Mouse (Mus musculus) midbrain, embryonic 16.5 days (tissue): ENCODE results near the gene 4930442H23Rik. TPM values are rescaled to one million over a fixed set of nuclear protein-coding genes. Genes with fewer than 3 reads are reported as not detected.
A peak's percentile ranks its signal among the peaks of the same experiment; 100 is the strongest.
"Not testable (repeated sequence)": the region's sequence is repeated elsewhere in the genome, so short reads cannot be mapped to it uniquely, and the experiment has no call there.

Experiments
- ATAC-seq: fragments of 200-750 bp; cut with Nextera tagmentation; 2 replicates; pipeline ENCODE4 v1.8.0; 2017; ENCODE audit warnings: moderate TSS enrichment
- H3K27ac ChIP-seq: fragments of 300-500 bp; sonication (generic); 2 replicates; pipeline ENCODE4 v1.5.1; 2014; ENCODE audit warnings: mild to moderate bottlenecking, low read length, mixed read lengths
- H3K27me3 ChIP-seq: fragments of 300-500 bp; sonication (generic); 2 replicates; pipeline ENCODE4 v1.6.1; 2014; ENCODE audit warnings: low read depth, low read length, mixed read lengths; ENCODE audit not compliant: control insufficient read depth, insufficient read depth
- H3K36me3 ChIP-seq: fragments of 300-500 bp; sonication (generic); 2 replicates; pipeline ENCODE4 v1.6.1; 2014; ENCODE audit warnings: mild to moderate bottlenecking, low read length, moderate library complexity, mixed read lengths; ENCODE audit not compliant: control insufficient read depth, insufficient read depth
- H3K4me1 ChIP-seq: fragments of 300-500 bp; sonication (generic); 2 replicates; pipeline ENCODE4 v1.6.1; 2014; ENCODE audit warnings: mild to moderate bottlenecking, low read length, mixed read lengths; ENCODE audit not compliant: control insufficient read depth, insufficient read depth
- H3K4me2 ChIP-seq: fragments of 300-500 bp; sonication (generic); 2 replicates; pipeline ENCODE4 v1.6.1; 2014; ENCODE audit warnings: mild to moderate bottlenecking, low read length, mixed read lengths
- H3K4me3 ChIP-seq: fragments of 300-500 bp; sonication (generic); 2 replicates; pipeline ENCODE4 v1.5.1; 2014; ENCODE audit warnings: low read depth, mild to moderate bottlenecking, low read length, moderate library complexity, mixed read lengths
- H3K9ac ChIP-seq: fragments of 300-500 bp; sonication (generic); 2 replicates; pipeline ENCODE4 v1.6.1; 2014; ENCODE audit warnings: low read depth, low read length, mixed read lengths
- H3K9me3 ChIP-seq: fragments of 300-500 bp; sonication (generic); replicated peaks from 2 replicates; pipeline ENCODE4 v1.6.1; 2014; ENCODE audit warnings: mild to moderate bottlenecking, low read length, mixed read lengths; ENCODE audit not compliant: control insufficient read depth, poor library complexity, severe bottlenecking
- WGBS: fragments of 180-500 bp; shearing (Covaris S2); extraction: QIAGEN DNeasy Blood & Tissue Kit; methylation state at CpG from one replicate; pipeline ENCODE4 v1.1.7; 2014; 5-methylcytosine and 5-hydroxymethylcytosine counted together
- polyA plus RNA-seq: library from polyadenylated mRNA; unstranded; fragments of >200 nt; fragmentation: Nextera tagmentation; extraction: Ambion mirVana; gene quantifications from 2 replicates; pipeline ENCODE4 v1.2.1, GENCODE M21; 2015

Gene 4930442H23Rik
- polyA plus RNA-seq, result not detected in 2 replicates

DNA sequence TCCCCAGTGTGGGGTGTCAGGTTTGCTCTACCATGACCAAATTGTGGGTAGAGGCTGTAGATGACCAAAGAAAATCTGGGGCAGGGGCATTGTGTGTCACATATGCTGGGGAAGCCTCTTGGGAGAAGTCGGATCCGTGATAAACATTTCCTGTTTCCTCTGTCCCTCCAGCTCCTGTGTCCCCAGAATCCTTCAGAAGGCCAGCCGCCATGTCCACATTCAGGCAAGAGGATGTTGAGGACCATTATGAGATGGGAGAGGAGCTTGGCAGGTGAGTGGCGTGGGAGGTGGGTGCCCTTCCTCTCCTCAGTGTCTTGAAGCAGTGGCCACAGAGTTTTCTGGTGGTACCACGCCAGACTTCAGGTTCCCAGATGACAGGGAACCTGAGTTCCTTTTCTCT is at the start of gene 4930442H23Rik:
4930442H23Rik (minus strand) TSS at position 45 of the 400 bp plus-strand sequence.
- Histone ChIP-seq H3K27ac (peak within 1 kb of the TSS; percentile 88), H3K4me3 (peak within 1 kb of the TSS; percentile 51), H3K27me3 (no peaks in the 10 kb centered on the region), H3K4me2 (peak within 1 kb of the TSS; percentile 64), H3K36me3 (peaks cover 41% of the 10 kb centered on the region), H3K4me1 (peaks cover 8% of the 10 kb centered on the region), H3K9ac (peak within 1 kb of the TSS; percentile 72), H3K9me3 (no peaks in the 10 kb centered on the region)
- 89% methylated on average over 5 of the region's 5 CpGs for WGBS
- no peak for ATAC-seq

DNA sequence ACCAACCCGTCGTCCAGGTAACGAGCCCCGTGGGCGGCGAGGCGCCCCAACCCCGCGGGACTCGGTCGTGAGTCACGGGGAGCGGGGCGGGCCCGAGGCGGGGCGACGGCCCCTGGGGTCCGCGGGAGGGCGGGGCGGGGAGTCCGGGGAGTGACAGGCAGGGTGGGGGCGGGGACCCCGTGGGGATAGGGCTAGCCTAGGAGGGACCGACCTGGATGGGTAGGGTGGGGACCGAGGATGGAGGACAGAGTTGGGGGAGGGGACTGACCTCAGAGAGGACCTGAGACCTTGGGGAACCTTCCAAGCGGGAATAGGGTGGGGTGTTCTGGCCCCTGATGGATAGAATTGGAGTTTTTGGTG is 49.6 kb upstream of the 4930442H23Rik start:
- H3K4me1 ChIP-seq, result peaks cover 28% of the 10 kb centered on the region
- no peaks in the 10 kb centered on the region for H3K9me3 ChIP-seq
- H3K4me2 ChIP-seq, result peak overlapping the region; percentile 77
- peak overlapping the region; percentile 73 for H3K4me3 ChIP-seq
- H3K36me3 ChIP-seq, result no peaks in the 10 kb centered on the region
- peak overlapping the region; percentile 61 for H3K27ac ChIP-seq
- H3K27me3 ChIP-seq, result no peaks in the 10 kb centered on the region
- ATAC-seq, result 0 out of 2 replicates have a peak, but pooled peaks have one; percentile 9
- WGBS, result 1% methylated on average over 16 of the region's 28 CpGs
- peak overlapping the region; percentile 83 for H3K9ac ChIP-seq

DNA sequence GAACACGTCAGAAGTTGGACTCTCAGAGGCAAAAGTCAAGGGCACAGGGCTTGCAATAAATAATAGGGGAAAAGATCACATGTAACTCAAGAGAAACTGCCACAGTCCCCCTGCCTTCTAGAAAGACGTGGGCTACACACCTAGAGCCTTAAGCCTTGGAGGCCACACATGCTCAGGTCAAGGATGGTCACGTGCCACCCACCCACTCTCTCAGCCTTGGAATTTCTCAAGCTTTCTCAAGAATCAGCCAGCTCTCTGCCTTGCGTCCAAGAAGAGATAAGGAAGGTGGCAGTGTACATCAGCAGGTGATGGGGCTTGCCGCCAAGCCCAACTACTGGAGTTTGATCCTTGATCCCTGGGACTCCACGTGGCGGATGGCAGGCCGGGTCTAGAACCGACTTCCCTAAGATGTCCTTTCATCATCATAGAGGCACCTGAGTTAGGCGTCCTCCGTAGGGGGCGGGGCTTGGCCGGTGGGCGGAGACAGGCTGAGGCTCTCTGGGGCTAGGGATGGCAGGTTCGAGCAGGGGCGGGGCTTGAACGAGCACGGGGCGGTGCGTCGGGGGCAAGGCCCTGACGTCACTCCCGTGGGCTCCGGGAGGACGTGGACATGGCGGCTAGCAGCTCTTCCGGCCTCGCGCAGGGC is 49.1 kb upstream of the 4930442H23Rik start, which contains the start of gene Zfr2:
Zfr2 (plus strand) TSS at position 576 of the 646 bp plus-strand sequence.
- no peaks in the 10 kb centered on the region for H3K36me3 ChIP-seq
- no peaks in the 10 kb centered on the region for H3K9me3 ChIP-seq
- peak within 1 kb of the TSS; percentile 61 for H3K27ac ChIP-seq
- H3K27me3 ChIP-seq, result no peaks in the 10 kb centered on the region
- peak within 1 kb of the TSS; percentile 83 for H3K9ac ChIP-seq
- peak; percentile 60 for ATAC-seq
- peaks cover 33% of the 10 kb centered on the region for H3K4me1 ChIP-seq
- peak within 1 kb of the TSS; percentile 73 for H3K4me3 ChIP-seq
- WGBS, result 8% methylated on average over 26 of the region's 29 CpGs
- peak within 1 kb of the TSS; percentile 77 for H3K4me2 ChIP-seq

DNA sequence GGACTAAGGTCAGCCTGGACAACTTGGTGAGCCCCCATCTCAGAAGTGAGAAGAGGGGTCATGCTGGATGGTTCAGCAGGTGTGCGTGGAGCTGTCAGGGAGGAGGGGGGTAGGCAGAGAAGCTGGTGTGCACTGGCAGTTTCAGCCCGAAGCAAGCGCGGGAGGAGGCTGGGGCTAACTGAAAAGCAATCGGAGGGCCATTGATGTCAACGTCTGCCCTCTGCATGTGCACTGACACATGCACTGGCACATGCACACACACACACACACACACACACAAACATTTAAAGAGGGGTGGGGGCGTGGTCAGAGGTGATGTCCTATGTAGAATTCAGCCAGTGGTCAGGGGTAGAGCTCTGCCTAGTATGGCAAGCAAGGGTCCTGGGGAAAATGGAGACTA is 47.8 kb upstream of the 4930442H23Rik start:
- peak overlapping the region; percentile 61 for H3K4me2 ChIP-seq
- H3K27ac ChIP-seq, result peak overlapping the region; percentile 90
- no peak overlapping the region for H3K9ac ChIP-seq
- H3K9me3 ChIP-seq, result no peaks in the 10 kb centered on the region
- peaks cover 34% of the 10 kb centered on the region for H3K4me1 ChIP-seq
- 53% methylated on average over 7 of the region's 7 CpGs for WGBS
- H3K27me3 ChIP-seq, result no peaks in the 10 kb centered on the region
- no peaks in the 10 kb centered on the region for H3K36me3 ChIP-seq
- 0 out of 2 replicates have a peak, but pooled peaks have one; percentile 0 for ATAC-seq
- H3K4me3 ChIP-seq, result peak overlapping the region; percentile 60

DNA sequence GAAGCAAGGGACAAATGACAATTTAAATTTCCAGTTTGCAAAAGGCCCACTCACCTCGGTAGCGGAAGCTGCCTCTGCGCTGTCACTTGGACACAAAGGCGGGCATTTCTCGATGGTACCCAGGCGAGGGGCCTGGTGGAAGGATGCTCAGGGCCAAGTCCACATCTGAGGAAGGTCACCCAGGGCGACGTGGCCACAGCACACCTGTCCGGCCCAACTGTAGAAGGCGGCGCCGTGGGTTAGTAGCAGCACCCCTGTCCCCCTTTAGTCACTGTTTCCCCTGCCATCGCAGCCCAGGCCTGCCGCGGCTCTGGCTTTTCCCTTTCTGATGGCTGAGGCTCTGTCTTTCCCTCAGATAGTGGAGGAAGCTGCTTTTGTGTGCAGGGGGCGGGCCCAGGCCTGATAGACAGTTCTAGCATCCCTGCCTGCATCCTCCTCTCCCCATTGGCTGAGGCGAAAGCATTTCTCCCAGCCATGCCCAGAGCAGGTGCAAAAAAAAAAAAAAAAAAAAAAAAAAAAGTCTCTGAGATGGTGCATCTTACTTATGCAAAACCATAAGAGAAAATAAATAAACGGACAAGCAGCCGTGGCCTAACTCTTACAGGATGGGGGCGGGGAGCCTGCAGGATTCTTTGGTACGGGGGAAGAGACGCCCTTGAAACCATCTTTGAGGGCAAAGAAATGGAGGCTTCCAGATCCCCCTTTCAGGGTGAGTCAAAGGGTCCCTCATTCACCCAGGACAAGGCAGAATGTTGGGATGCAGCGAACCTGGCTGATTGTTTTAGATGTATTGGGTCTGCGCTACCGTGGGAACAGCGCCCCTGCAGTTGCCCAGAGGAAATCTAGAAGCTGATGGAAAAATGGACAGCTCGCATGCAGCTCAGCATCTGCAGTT is 47.0 kb upstream of the 4930442H23Rik start, which contains the start of gene Atcay:
Atcay (minus strand) TSS at position 396 of the 895 bp plus-strand sequence.
- peak within 1 kb of the TSS; percentile 60 for H3K4me3 ChIP-seq
- peak within 1 kb of the TSS; percentile 90 for H3K27ac ChIP-seq
- WGBS, result 4% methylated on average over 27 of the region's 27 CpGs
- H3K9ac ChIP-seq, result peak within 1 kb of the TSS; percentile 88
- no peaks in the 10 kb centered on the region for H3K27me3 ChIP-seq
- no peaks in the 10 kb centered on the region for H3K9me3 ChIP-seq
- H3K4me2 ChIP-seq, result peak within 1 kb of the TSS; percentile 61
- ATAC-seq, result peak; percentile 92
- no peaks in the 10 kb centered on the region for H3K36me3 ChIP-seq
- peaks cover 34% of the 10 kb centered on the region for H3K4me1 ChIP-seq

DNA sequence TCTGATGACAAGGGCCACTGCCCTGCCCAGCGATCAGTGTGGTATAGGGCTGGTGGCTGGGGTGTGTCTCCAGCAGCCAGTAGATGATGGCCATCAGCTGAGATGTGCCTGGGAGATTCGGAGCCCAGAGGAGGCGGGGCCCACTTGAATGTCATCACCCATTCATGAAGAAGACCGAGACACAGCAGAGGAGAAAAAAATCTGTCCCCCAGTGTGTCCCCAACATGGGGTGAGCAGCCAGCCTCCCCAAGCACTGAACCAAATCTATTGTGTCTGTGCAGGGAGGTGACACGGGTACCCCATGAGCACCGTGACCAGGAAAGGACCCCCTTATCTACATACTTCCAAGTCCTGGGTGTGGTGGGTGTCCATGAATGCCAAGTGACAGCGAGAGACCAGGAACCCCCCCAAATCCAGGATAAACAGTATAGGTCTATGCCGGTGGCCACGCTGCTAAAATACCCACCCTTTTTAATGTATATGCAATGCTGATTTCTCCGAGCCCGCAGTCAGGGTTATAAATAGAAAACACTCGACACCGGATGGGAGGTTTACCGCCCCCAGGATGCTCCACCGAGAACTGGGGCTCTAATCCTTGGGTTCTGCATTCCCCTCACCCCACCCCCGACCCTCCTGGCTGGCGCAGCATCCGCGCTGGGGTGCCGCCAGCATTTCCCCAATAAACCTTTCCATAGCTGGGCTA is 46.2 kb upstream of the 4930442H23Rik start:
- H3K4me3 ChIP-seq, result peak overlapping the region; percentile 60
- peaks cover 34% of the 10 kb centered on the region for H3K4me1 ChIP-seq
- no peaks in the 10 kb centered on the region for H3K9me3 ChIP-seq
- no peaks in the 10 kb centered on the region for H3K27me3 ChIP-seq
- H3K4me2 ChIP-seq, result peak overlapping the region; percentile 61
- H3K27ac ChIP-seq, result peak overlapping the region; percentile 90
- 5% methylated on average over 20 of the region's 20 CpGs for WGBS
- peak overlapping the region; percentile 88 for H3K9ac ChIP-seq
- no peaks in the 10 kb centered on the region for H3K36me3 ChIP-seq
- ATAC-seq, result peak; percentile 38

DNA sequence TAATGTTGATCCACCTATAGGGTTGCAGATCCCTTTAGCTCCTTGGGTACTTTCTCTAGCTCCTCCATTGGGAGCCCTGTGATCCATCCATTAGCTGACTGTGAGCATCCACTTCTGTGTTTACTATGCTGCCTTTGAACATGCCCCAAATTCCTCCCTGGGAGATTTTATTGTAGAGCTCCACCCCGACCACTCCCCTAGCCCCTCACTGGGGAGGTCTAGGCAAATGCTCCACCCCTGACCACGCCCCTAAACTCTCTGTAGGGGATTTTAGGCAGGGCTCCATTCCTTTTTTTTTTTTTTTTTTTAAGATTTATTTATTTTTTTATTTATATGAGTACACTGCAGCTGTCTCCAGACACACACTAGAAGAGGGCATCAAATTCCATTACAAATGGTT is 40.1 kb upstream of the 4930442H23Rik start:
- Histone ChIP-seq H3K4me1 (peaks cover 11% of the 10 kb centered on the region), H3K36me3 (peaks cover 26% of the 10 kb centered on the region)
- 69% methylated on average over 2 of the region's 2 CpGs for WGBS
- H3K4me3 ChIP-seq, ATAC-seq, H3K27ac ChIP-seq, H3K9me3 ChIP-seq, H3K9ac ChIP-seq, H3K27me3 ChIP-seq, H3K4me2 ChIP-seq: not testable (repeated sequence)

DNA sequence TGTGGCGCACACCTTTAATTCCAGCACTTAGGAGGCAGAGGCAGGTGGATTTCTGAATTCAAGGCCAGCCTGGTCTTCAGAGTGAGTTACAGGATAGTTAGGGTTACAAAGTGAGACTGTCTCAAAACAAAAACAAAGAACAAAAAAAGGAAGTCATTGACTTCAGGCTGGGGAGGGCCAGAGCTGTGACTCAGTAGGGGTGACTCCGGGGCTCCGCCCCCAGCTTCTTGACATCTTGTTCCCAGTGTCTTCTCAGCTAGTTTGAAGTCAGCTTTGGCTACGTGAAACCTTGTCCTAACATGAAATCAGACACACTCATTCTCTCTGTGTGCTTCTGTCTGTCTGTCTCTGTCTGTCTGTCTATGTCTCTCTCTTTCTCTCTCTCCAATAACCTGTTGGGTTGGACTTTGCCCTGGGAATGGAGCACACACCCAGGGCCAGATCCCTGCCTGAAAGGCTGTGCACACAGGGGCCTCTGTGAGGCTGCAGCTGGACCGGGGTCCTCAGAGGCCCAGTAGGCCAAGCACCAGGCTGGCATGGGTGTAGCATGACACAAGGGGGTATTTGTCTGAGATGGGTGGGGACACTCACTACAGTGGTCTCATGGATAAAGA is 37.9 kb upstream of the 4930442H23Rik start:
- peaks cover 37% of the 10 kb centered on the region for H3K36me3 ChIP-seq
- no peak for ATAC-seq
- no peak overlapping the region for H3K4me2 ChIP-seq
- no peak overlapping the region for H3K27ac ChIP-seq
- no peaks in the 10 kb centered on the region for H3K9me3 ChIP-seq
- no peak overlapping the region for H3K4me3 ChIP-seq
- WGBS, result 92% methylated on average over 5 of the region's 5 CpGs
- H3K9ac ChIP-seq, result no peak overlapping the region
- no peaks in the 10 kb centered on the region for H3K27me3 ChIP-seq
- H3K4me1 ChIP-seq, result no peaks in the 10 kb centered on the region
